Mouse (Mus musculus) lung, embryonic 16.5 days (tissue): ENCODE measurements at regions not wholly inside any gene's neighbourhood (a gene's known extent, or its start where the extent isn't known, plus 50 kb on each side); places are given as distances from the start of the nearest gene placed in this dataset.

Experiments
- ATAC-seq: fragments of 200-750 bp; cut with Nextera tagmentation; 2 replicates; pipeline ENCODE4 v1.8.0; 2017; ENCODE audit warnings: low read depth, mild to moderate bottlenecking, moderate library complexity
- H3K27ac ChIP-seq: fragments of 300-500 bp; sonication (generic); 2 replicates; pipeline ENCODE4 v1.5.1; 2014; ENCODE audit warnings: mild to moderate bottlenecking, control low read depth, low read length
- H3K27me3 ChIP-seq: fragments of 300-500 bp; sonication (generic); 2 replicates; pipeline ENCODE4 v1.6.1; 2014; ENCODE audit warnings: low read depth, low read length, mixed read lengths; ENCODE audit not compliant: control insufficient read depth, insufficient read depth
- H3K36me3 ChIP-seq: fragments of 300-500 bp; sonication (generic); 2 replicates; pipeline ENCODE4 v1.6.1; 2014; ENCODE audit warnings: low read length; ENCODE audit not compliant: control insufficient read depth, insufficient read depth
- H3K4me1 ChIP-seq: fragments of 300-500 bp; sonication (generic); replicated peaks from 2 replicates; pipeline ENCODE4 v1.6.1; 2014; ENCODE audit warnings: low read length, mixed read lengths; ENCODE audit not compliant: control insufficient read depth, insufficient read depth
- H3K4me2 ChIP-seq: fragments of 300-500 bp; sonication (generic); 2 replicates; pipeline ENCODE4 v1.6.1; 2014; ENCODE audit warnings: low read depth, low read length, control low read depth
- H3K4me3 ChIP-seq: fragments of 300-500 bp; sonication (generic); 2 replicates; pipeline ENCODE4 v1.5.1; 2014; ENCODE audit warnings: mild to moderate bottlenecking, low read length, control low read depth
- H3K9ac ChIP-seq: fragments of 300-500 bp; sonication (generic); 2 replicates; pipeline ENCODE4 v1.6.1; 2014; ENCODE audit warnings: low read length, control low read depth
- H3K9me3 ChIP-seq: fragments of 300-500 bp; sonication (generic); 2 replicates; pipeline ENCODE4 v1.6.1; 2016; ENCODE audit warnings: low read length; ENCODE audit not compliant: control insufficient read depth
- WGBS: fragments of 180-500 bp; shearing (Covaris S2); extraction: QIAGEN DNeasy Blood & Tissue Kit; methylation state at CpG from one replicate; pipeline ENCODE4 v1.1.7; 2014; 5-methylcytosine and 5-hydroxymethylcytosine counted together

DNA sequence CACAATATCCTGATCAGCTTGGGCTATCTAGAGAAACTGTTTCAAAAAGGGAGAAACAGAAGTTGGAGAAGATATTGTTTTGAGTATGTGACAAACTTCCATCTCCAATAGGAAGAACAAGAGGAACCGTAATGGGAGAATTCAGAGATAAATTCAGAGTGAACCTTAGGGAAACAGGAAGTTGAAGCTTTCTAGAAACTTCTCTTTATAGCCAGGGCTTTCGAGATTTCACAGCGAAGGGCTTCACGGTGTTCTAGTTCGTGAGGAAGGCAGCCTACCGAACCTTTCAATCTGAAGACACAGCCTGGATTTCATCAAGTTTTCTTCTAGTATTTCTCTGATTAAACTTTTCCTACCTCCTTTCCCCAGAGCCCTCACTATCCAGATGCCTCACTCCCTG lies 201.9 kb upstream of the Amigo2 start:
- H3K27ac ChIP-seq = no peak overlapping the region
- H3K4me2 ChIP-seq = no peak overlapping the region
- 85% methylated on average over 6 of the region's 6 CpGs for WGBS
- no peaks in the 10 kb centered on the region for H3K36me3 ChIP-seq
- H3K9me3 ChIP-seq = no peaks in the 10 kb centered on the region
- no peak for ATAC-seq
- no peaks in the 10 kb centered on the region for H3K4me1 ChIP-seq
- no peak overlapping the region for H3K9ac ChIP-seq
- H3K4me3 ChIP-seq = no peak overlapping the region
- H3K27me3 ChIP-seq = no peaks in the 10 kb centered on the region

DNA sequence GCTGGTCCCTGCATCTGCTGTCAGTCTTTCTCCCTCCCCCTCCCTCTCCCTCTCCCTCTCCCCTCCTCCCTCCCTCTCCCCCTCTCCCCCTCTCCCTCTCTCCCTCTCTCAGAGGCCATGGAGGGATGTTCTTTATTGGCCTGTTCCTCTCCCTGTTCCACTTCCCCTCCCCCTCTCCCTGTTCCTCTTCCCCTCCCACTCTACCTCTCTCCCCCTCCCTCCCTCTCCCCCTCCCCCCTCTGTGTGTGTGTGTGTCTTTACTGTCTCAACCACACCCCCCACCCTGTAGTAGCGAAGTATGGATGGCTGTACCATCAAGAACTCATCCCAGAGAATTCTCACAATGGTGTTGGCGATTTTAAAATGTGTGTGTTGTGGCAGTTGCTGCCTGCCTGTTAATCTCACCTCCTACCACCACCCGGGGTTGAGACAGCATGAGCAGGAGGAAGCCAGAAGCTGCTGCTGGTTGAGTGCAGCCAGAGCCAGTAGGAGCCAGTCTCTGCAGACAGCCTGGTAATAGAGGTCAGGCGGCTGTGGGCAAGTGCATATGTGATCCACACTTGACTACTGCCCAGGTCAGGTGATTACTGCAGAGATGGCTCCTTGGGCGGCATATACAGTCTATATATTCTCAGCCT lies 201.3 kb upstream of the Amigo2 start:
- H3K4me1 ChIP-seq = no peaks in the 10 kb centered on the region
- ATAC-seq = no peak
- H3K4me2 ChIP-seq = no peak overlapping the region
- no peaks in the 10 kb centered on the region for H3K27me3 ChIP-seq
- H3K27ac ChIP-seq = no peak overlapping the region
- H3K4me3 ChIP-seq = no peak overlapping the region
- no peaks in the 10 kb centered on the region for H3K36me3 ChIP-seq
- H3K9ac ChIP-seq = no peak overlapping the region
- no peaks in the 10 kb centered on the region for H3K9me3 ChIP-seq
- WGBS = 57% methylated on average over 5 of the region's 5 CpGs

DNA sequence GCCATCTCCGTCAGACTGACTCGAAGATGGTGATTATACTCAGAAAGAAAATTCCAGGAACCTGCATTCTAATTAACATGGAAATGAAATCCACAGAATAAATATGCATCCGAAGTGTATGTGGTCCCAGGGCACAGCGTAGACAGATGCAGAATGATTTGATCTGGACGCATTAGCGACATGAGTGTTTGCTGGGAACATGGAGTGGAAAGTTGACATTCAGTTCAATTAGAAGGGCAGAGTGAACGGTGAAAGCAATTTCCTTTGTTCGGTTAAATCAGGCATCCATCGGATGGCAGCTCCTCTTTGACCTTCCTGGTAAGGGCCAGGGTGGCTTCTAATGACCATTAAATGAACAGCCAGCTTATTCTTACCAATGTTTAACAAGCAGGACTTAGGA lies 199.1 kb upstream of the Amigo2 start:
- WGBS = 58% methylated on average over 9 of the region's 9 CpGs

DNA sequence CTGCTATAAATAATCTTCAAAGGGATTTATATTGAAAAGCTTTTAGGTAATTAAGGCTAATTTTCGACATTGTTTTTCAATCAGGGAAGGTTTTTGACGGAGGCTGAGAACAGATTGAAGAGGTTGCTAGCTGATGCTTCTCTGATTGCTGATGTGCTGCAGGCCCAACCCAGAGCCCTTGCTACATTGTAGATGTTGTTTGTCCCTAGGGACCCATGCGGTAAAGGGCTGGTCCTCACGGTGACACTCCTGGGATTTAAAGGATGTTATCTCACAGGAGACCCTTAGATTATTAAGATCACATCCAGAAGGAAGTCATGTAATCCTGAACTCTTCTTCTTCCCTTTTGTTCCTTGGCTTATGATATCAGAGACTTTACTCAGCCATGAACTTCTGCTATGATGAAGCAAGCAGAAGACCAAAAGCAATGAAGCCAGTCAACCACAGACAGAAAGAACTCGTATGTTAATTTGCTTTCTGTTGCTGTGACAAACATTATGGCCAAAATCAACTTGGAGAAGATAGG lies 191.2 kb upstream of the Amigo2 start:
- H3K9ac ChIP-seq = no peak overlapping the region
- H3K4me3 ChIP-seq = no peak overlapping the region
- no peaks in the 10 kb centered on the region for H3K36me3 ChIP-seq
- H3K9me3 ChIP-seq = no peaks in the 10 kb centered on the region; the same call in 1 of the 2 replicates
- H3K4me2 ChIP-seq = no peak overlapping the region
- no peak for ATAC-seq
- 76% methylated on average over 5 of the region's 5 CpGs for WGBS
- H3K27ac ChIP-seq = no peak overlapping the region
- no peaks in the 10 kb centered on the region for H3K4me1 ChIP-seq
- no peaks in the 10 kb centered on the region for H3K27me3 ChIP-seq

More for the DNA sequence above, 199.1 kb upstream of the Amigo2 start:
- no peak overlapping the region for H3K4me2 ChIP-seq
- H3K27ac ChIP-seq = no peak overlapping the region
- H3K4me3 ChIP-seq = no peak overlapping the region
- no peaks in the 10 kb centered on the region for H3K36me3 ChIP-seq
- no peak for ATAC-seq
- no peaks in the 10 kb centered on the region for H3K9me3 ChIP-seq
- no peak overlapping the region for H3K9ac ChIP-seq
- H3K27me3 ChIP-seq = no peaks in the 10 kb centered on the region
- H3K4me1 ChIP-seq = no peaks in the 10 kb centered on the region
